Mouse (Mus musculus) c-Kit-positive CD71-positive TER-119-positive erythroid progenitor cells, embryonic 14.5 days (primary cell): Measurements from ENCODE around the gene Ccdc183.

Experiments used
- DNase-seq: peaks from one replicate; pipeline ENCODE4 v3.0.0-alpha.2; 2013; ENCODE audit warnings: low spot score

Gene Ccdc183

GRCm38 (mm10) chr2:25607761-25608622 is 9.5 kb downstream of the Ccdc183 start, which contains the start of gene Rabl6:
Rabl6 (minus strand) TSS chr2:25608521.
- peak; percentile 82 for DNase-seq

GRCm38 (mm10) chr2:25602526-25602925 is 15.0 kb downstream of the Ccdc183 start:
- no peak for DNase-seq

GRCm38 (mm10) chr2:25600037-25600436 is 17.4 kb downstream of the Ccdc183 start:
- no peak for DNase-seq

- DNase-seq: no peak
These were observed 18.7 kb downstream of the Ccdc183 start for GRCm38 (mm10) chr2:25598749-25599148.

- DNase-seq: no peak
These were observed 20.5 kb downstream of the Ccdc183 start for GRCm38 (mm10) chr2:25596765-25597510.

- DNase-seq: peak; percentile 41
These were observed 25.6 kb downstream of the Ccdc183 start for GRCm38 (mm10) chr2:25591863-25592262.

GRCm38 (mm10) chr2:25588227-25588907 is 29.1 kb downstream of the Ccdc183 start:
- no peak for DNase-seq

- DNase-seq: no peak
These were observed 30.2 kb downstream of the Ccdc183 start for GRCm38 (mm10) chr2:25587290-25587689.

GRCm38 (mm10) chr2:25585601-25586000 is 31.9 kb downstream of the Ccdc183 start:
- no peak for DNase-seq

GRCm38 (mm10) chr2:25584856-25585255 is 32.6 kb downstream of the Ccdc183 start:
- DNase-seq: no peak

- DNase-seq: no peak
These were observed 33.3 kb downstream of the Ccdc183 start for GRCm38 (mm10) chr2:25584152-25584551.

- DNase-seq: no peak
These were observed 33.9 kb downstream of the Ccdc183 start for GRCm38 (mm10) chr2:25583571-25583970.

- DNase-seq: no peak
These were observed 34.4 kb downstream of the Ccdc183 start for GRCm38 (mm10) chr2:25583120-25583481.

- DNase-seq: no peak
These were observed 34.9 kb downstream of the Ccdc183 start for GRCm38 (mm10) chr2:25582466-25583119.

GRCm38 (mm10) chr2:25581901-25582301 is 35.6 kb downstream of the Ccdc183 start:
- no peak for DNase-seq

- peak; percentile 69 for DNase-seq
These were observed 36.1 kb downstream of the Ccdc183 start, which contains the start of gene Ajm1 for GRCm38 (mm10) chr2:25581294-25581864. Ajm1 (minus strand) TSS chr2:25581757.

GRCm38 (mm10) chr2:25580621-25581101 is 36.8 kb downstream of the Ccdc183 start:
- DNase-seq: no peak

- peak; percentile 42 for DNase-seq
These were observed 37.6 kb downstream of the Ccdc183 start for GRCm38 (mm10) chr2:25579737-25580460.

GRCm38 (mm10) chr2:25578796-25579736 is 38.4 kb downstream of the Ccdc183 start:
- no peak for DNase-seq
